Mouse (Mus musculus): ENCODE data around the gene Crip1. TPM values are rescaled to one million over a fixed set of nuclear protein-coding genes. Genes with fewer than 3 reads are reported as not detected.

The Crip1 gene
- total RNA-seq (2021) = 10 to 100 TPM; 14.9 to 16.3 TPM

DNA sequence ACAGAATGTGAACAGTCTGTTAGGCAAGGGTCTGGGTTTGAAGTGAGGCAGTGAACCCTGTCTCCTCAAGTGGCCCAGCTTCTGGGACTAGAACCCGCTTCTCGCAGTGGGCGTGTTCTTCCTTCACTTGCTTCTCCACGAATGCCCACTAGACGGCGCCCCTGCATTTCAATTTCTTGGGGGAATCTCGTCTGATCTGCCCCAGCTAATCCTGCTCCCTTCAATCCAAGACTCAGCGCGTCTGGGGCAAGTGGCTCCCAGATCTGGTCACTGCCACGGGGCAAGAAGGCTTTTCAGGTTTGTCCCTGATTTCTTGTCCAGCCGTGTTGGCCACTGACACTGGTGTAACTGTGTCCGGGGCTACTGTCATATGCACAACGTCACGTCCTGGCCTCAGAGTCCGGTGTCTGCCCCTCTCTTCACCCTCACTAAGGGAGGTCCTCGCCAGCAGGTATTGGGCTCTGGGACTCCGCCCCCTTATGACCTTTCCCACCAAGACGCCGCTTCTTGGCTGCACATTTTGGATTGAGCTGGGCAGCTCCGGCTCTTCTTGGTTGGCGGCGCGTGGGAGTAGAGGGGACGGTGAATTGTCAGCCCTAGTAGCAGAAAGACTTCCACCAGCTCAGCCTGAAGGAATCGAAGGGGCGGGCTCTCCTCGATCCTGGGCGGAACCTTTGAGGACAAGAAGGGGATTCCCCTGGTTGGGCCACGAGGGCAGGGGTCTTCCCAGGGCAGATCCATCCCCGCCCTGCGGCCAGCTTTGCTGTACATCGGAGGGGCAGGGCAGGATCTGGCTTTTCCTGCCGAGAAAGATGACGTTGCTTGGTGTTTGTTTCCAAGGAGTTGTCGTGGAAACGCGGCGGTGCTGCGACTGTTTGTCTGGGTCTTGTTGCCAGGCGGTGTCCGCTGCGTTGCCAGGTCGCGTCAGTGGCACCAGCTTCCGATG is at the start of gene Crip1:
Gene Crip1, plus strand, starts transcription at position 205 of the 946 bp plus-strand sequence.
- intact Hi-C loops (cut with DNase I) = no loop called here
- DNase-seq = peak; percentile 84

DNA sequence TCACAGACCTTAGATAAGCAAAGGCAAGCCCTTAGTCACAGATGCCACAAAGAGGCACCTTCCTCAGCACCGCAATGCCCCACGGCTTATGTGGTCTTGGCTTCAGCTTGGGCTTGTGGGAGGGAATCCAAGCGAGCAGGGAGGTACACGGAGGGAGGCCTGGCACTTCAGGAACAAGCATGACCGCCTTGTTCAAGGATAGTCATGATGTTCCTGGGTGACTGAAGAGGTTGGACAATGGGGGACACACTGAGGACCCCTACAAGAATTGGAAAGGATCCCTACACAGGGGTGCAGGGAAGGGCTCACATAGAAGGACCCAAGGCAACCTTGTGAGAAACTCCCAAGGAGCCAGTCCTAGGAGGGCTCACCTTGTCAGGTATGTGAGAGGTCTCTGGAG is 49.1 kb upstream of the Crip1 start:
- intact Hi-C loops (cut with DNase I) = no loop called here
- DNase-seq = no peak

DNA sequence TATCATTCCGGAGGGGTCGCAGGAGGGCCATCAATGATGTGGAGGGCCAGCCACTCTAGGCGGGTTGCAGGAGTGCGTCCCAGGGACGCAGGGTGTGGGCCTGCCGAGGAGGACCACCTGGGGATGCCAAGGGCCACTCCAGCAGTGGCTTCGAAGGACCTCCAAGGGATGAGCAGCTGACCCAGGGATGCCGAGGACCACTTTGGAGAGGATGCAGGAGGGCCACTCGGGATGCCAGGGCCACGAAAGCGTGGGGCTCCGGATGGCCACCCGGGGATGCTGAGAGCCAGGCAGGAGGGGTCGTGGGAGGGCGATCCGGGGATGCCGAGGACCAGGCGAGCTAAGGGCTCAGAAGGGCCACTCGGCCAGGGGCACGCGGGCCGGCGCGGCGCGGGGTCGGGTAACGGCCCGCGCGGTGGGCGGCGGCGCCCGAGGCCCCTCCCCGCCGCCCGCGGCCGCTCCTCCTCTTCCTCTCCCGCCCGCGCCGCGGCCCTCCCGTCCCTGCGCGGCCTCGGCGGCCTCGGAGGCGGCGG is 48.3 kb upstream of the Crip1 start, which contains the start of gene Mta1:
Gene Mta1, plus strand, starts transcription at position 530 of the 533 bp plus-strand sequence.
- intact Hi-C loops (cut with DNase I) = no loop called here

DNA sequence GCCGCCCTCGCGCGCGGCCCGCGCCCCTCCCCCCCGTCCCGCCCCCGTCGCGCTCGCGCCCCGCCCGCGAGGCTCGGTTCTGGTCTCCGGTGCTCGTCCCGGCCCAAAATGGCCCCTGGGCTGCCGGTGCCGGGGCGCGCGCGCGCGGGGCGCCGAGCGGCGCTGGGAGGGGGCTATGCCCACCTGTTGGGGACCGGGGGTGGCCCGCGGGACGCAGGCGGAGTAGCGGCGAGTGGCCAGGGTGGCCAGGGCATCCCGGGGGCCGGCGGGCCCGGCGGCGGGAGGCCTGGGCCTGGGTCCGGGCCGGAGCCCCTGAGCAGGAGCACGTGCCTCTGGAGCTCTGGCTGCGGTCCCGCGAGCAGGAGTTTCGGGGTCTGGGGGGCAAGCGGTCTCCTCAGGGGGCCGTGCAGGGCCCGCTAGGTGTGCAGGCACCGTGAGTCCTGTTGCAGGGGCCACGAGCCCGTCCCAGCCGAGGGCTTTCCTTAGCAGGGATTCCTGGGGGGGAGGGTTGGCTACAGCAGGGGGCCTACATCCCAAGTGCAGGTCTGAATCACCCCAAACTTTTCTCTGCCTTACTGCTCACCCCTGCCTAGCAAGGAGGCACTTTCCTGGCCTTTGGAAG is 47.5 kb upstream of the Crip1 start:
- intact Hi-C loops (cut with DNase I) = no loop called here
- DNase-seq = peak; percentile 34

More for the DNA sequence above, 48.3 kb upstream of the Crip1 start, which contains the start of gene Mta1:
- peak; percentile 51 for DNase-seq

DNA sequence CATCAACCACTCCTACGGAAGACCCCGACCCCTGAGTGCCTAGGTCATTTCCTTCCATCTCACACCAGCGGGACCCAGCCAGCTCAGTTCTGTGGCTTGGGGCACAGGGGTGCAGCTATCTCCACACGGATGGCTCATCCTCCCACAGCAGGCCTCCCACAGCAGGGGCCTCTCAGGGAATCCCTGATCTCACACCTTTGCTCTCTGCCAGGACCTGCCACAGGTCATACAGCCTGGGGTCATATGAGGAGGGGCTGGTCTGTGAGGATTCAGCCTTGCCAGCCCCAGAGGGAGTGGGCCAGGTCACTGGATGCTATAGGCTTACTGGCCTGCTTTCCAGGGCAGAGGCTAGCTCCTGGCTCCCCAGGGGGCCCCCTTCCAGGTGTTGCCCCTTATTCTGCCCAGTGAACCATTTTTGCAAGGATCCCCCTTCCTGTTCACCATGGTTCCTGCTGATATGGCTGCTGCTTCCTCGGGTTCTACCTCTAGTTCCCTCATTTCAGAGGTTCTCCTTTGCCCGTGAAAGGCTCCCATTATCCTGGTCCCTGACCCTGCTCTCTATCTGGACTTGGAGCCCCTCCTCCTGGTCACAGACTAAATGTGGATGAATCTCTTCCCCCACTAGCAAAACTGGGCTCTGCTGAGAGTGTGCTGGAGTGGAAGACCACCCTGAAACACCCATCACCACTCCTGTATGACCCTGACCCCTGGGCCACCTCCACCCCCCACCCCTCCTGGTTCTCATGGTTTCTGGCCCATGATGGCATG is 46.5 kb upstream of the Crip1 start:
- DNase-seq = no peak
- intact Hi-C loops (cut with DNase I) = no loop called here

DNA sequence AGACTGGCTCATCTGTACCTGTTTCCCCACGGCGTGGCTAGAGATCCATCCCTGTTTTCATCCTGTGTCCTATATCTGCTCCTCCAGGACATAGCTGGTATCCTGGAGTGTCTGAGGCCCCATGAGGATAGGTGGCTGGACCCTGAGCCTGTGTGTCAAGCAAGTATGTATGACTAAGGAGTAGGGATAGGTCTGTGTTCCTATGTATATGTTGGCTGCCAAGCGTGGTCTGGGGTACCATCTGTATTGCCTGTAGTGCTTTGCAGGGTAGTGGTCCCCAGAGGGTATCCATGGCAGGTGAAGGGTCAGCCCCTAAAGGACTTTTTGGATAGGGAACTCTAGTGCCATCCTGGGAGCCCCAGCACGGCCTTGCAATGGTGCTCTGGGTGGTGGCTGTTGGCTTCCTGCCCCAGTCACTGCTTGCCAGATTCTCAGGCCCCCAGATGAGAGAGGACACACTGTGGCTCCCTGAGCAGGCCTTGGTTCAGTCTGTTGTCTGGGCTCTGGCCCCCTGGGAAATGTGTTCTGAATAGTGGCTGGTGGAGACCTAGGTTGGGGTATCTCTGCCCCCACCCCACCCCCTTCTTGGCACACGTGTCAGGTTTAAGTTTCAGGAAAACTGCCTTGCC is 45.6 kb upstream of the Crip1 start:
- intact Hi-C loops (cut with DNase I) = no loop called here
- peak; percentile 51 for DNase-seq

DNA sequence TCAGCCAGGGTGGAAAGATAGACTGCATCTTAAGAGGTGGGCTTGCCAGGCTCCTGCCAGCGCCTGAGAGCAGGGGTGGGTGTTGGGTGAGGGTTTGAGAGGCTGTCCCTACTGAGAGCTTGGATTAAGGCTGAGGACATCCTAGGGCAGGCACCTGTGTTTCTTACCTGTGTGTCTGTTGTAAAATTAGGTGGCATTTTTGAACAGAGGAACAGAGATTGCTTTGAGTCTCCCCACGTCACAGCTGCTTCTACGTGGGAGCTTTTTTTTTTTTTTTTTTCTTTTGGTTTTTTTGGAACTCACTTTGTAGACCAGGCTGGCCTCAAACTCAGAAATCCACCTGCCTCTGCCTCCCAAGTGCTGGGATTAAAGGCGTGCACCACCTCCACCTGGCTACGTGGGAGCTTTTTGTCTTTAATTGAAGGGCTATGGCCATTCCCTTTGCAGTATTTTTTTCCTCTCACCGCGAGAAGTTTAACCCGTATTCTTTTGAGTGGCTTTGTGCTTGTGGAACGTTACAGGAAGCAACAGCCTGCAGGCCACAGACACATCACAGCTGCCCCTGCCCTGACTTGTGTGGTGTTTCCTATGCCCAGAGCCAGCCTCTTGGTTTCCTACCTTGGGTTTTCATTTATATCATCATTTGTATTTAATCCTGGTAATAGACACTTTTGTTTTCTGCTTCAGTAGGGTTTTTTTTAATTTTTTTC is 44.7 kb upstream of the Crip1 start:
- intact Hi-C loops (cut with DNase I) = no loop called here
- no peak for DNase-seq

DNA sequence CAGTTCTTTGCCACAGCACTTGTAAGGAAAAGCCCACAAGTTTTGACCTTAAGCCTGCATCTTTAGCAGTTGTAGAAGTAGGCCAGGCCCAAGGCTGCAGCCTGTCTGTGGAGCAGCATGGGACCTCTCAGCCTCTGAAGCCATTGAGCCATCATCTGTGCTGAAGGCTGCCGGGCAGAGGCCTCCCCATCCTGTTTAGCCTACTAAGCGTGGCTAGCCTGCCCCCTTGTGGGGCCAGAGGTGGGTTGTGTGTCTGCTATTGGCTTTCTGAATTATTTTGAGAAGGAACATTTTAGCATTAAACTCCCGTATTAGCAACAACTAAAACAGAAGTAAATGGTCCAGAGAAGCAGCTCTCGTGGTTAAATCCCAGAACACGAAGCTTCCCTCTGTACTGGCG is 43.7 kb upstream of the Crip1 start:
- intact Hi-C loops (cut with DNase I) = no loop called here
- peak; percentile 68 for DNase-seq

DNA sequence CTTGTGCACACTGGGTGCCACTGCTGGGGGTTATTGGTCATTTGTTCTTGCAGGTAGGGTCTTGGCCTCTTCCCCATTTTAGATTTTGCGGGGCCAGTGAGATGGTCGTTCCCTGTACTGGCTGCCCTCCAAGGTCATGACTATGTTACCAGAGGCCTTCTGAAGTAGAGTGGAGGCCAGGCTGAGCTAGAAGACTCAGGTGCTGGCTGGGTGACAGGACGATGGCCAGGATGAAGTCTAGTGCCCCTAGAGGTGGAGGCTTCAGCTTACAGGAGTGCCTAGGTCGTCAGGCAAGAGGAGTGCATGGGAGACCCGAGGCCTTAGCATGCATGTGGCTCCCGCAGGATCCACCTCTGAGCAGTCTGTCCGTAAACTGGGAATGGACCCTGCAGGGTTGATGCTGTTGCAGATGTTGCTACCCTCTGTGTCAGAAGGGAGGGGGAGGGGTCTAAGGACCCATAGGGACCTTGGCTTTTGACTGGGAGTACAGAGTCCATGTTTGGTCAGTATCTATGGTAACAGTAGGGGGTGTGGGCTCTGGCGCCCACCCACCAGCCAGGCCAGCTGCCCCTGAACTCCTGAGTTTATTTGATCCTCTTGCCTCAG is 42.2 kb upstream of the Crip1 start:
- intact Hi-C loops (cut with DNase I) = no loop called here

DNA sequence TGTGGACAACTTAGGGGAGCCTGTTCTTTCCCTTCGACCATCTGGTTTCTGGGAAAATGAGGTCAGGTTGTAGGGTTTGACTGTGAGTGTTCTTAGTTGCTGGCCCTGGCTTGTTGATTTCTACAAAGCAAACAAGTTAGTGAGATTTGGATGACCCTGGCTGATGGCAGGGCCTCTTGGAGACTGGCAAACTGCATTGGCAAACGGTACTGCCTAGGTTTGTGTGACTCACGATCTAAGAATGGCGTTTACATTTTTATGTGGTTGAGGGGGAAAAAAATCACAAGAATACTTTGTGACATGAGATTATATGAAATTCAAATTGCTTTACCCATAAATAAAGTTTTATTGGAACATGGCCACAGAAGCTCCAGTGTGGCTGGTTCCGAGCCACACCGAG is 39.7 kb upstream of the Crip1 start:
- DNase-seq = no peak
- intact Hi-C loops (cut with DNase I) = no loop called here

More for the DNA sequence above, 42.2 kb upstream of the Crip1 start:
- DNase-seq = no peak

DNA sequence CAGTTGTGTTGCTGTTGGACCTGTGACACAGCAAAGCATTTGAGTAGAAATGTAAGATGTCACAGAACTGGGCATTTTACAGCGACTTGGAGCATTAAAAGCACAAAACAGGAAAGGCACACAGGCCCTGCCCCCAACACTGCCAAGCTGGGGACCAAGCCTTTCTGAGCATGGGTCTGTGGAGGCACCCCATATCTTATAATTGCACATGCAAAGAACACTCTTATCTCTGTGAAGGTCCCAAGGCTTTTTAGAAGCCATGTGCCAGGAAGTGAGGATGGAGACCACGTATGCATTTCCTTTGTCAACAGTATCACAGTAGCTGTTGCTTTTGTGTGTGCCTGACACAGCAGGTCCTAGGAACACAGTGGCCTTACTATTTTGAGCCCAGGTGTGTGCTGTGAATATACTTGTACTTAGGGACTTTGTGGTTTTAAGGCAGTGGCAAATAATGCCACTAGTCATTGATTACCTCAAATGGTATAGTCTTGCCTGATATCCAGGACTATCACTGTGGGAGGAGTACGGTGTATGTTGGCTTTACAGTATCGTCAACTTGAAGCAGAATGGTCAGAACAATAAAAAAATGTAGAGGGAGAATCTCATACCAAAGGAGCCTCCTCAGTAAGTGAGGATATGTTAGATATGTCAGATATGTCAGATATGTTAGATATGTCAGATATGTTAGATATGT is 38.5 kb upstream of the Crip1 start:
- intact Hi-C loops (cut with DNase I) = no loop called here

DNA sequence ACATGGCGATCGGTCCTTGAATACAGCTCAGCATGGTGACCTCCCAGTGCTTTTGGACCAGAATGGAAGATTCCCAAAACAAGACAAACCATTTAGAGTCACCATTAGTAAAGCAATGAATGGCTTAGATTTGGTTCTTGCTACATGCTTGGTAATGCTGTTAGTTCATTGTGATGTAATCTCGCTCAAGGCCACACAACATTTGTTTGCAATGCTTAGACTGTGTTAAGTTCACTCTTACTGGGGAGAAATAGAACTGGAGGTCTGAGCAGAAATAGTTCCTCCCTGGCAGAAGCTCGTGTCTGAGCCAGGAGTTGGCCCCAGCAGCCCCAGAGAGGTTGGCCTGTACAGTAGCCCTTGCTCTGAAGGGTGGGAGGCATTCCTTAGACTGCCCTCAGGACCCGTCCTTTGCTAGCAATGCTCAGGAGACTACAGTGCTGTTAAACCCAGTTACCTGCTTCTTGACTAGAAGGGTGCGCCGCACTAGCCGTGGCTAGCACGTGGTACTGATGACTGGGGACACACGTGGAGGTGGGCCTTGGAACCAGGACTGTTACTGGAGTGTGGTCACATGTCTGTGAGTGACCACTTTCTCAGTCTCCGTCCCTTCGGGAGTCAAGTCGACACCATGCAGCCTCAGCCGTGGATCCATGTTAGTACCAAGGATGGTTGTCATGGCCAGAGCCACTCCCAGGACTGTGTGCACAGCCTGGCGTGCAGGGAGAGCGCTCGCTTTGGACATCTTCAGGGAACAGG is 37.4 kb upstream of the Crip1 start:
- no peak for DNase-seq
- intact Hi-C loops (cut with DNase I) = no loop called here

More for the DNA sequence above, 38.5 kb upstream of the Crip1 start:
- no peak for DNase-seq

DNA sequence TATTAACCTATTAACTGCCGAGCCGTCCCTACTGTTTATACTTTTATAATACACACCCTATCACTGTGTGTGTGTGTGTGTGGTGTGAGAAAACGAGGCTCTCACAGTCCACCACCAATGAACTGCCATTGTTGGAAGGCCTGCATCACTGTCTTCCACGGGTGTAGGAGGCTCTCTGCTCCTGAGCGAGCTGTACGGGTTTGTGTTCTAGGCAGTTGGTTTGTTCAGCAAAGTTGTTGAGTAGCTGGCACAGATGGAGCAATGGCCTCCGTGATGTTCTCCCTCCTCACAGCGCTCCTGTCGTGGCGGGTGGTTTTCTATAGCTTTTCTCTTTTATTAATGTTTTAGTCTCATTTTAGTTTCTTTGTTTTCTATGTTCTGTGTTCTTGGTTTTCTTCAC is 36.3 kb upstream of the Crip1 start:
- no peak for DNase-seq

DNA sequence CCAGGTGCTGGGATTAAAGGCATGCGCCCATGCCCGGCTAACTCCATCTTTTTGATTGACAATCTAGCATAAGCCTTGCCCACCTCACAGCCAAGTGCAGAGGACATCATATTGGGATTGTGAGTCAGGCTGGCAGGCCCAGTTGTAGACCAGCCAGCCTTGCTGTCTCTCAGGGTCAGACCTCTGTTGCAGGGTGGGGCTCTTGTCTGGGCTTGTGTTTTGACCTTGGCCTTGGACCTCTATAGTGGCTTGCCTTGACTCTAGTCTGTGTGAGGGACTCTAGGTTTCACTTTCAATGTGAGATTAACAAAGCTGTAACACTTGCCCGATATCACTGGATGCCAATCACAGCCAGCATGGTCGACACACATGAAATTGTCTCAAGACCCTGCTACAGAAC is 32.0 kb upstream of the Crip1 start:
- no peak for DNase-seq
- intact Hi-C loops (cut with DNase I) = no loop called here

More for the DNA sequence above, 36.3 kb upstream of the Crip1 start:
- intact Hi-C loops (cut with DNase I) = no loop called here

DNA sequence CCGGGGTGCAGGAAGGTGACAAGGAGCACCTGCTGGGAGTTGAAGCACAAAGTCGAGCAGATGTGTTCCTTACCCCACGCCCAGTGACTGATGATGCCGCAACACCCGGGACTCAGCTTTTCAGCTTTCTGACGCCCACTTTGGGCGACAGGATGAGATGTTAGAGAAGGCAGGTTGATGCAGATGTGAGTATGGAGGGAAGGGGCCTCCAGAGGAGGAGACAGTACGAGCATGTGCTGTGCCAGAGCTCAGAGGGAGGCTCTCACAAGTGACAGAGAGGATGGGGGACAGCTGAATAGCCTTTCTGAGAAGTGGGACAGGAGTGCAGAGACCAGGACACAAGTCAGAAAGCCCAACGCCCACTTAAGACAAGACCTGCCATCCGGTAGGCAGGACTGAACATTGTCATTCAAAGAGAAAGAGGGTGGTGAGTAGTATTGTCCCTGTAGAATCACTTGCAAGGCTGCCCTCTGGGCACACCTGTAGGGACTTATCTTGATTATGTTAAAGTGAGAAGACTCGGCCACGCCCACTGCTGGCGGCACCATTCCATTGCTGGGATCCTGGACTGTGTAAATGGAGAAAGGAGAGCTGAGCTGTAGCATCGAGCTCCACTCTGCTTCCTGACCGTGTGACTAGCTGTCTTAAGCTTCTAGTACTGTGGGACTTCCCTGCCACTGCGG is 31.1 kb upstream of the Crip1 start:
- DNase-seq = no peak
- intact Hi-C loops (cut with DNase I) = no loop called here

DNA sequence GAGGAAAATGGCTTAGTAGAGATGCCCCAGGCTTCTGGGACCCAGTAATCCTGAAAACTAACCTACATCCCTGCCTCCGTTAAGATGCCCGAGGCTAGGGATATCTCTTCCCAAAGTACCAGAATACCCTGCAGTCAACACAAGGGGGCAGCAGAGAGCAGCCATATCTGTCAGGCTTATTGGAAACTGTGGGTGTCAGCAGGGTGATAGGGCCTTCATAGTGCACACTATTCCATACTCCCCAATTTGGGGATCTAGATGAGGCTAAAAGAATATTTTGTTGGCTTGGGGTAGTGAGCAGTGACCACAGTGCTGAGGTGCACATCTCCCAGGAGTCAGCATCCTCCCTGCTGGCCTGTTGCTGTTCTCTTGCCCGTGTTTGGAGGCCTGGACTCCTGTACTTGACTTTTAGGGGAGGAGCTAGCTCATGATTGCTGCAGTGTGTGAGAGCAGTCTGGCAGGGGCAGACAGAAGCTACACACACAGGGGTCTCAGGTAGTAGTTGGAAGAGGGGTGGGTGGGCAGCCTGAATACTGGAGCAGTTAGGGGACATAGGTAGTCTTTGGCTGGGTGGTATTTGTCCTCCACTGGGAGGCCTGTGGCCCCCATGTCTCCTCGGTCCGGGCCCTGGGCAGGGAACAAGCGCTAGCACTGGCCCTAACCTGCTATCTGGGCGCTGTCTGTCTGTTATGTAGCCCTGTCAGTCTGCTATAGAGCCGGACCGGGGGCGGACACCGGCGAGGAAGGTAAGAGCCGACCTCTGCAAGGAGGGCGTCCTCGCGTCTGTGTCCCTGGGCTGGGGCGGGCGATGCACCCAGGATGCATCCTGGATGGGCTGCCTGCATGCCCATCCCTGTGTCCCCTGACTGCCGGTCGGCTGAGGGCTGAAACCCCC is 26.4 kb upstream of the Crip1 start:
- intact Hi-C loops (cut with DNase I) = no loop called here
- peak; percentile 85 for DNase-seq

Data from left cerebral cortex, postnatal 4 days (tissue).